Mouse (Mus musculus) CD4-positive, CD25-positive, alpha-beta regulatory T cell, adult 2 months (primary cell): ENCODE measurements around the gene Krt78.
"Not testable (repeated sequence)": the region's sequence is repeated elsewhere in the genome, so short reads cannot be mapped to it uniquely, and the experiment has no call there.

Experiments used
- DNase-seq: peaks from one replicate; pipeline ENCODE4 v3.0.0-alpha.2; 2012; ENCODE audit warnings: low read depth, low spot score

The Krt78 gene

DNA sequence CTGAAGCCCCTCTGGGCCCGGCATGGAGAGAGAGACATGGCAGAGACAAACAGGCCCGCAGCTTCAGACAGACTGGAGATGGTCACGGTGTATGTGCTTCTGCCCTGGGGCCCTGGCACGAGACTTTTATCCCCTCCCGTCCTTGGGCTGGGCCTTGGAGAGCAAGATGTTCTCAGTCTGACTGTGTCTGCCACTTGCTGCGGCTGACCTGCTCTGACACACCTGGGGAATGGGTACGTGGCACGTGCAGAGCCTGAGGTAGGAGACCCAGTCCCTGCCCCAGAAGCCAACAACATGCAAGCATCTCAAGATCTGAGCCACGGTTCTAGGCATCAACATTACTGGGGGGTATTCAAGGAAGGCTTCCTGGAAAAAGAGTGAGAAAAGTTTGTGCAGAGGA lies at the start of gene Krt78:
Gene Krt78 (minus strand): TSS at position 101 of the 400 bp plus-strand sequence.
- no peak for DNase-seq

DNA sequence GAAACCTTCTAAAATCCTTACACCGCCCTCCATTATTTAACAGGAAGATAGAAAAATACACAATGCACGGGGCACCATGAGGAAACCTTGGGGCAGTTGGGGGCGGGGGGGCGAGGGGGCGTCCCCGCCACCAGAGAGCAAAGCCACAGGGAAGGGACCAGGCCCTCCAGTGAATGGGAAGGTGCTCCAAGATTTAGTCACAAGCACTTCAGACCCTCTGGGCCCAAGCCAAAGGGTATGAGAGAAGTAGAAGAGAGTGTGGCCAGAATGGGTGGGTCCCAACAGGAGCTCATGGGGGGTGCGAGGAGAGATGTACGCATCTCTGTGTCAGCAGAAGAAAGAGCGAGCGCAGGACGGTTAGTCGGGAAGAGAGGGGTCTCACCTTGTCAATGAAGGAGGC lies 49.4 kb upstream of the Krt78 start:
- DNase-seq, result no peak

DNA sequence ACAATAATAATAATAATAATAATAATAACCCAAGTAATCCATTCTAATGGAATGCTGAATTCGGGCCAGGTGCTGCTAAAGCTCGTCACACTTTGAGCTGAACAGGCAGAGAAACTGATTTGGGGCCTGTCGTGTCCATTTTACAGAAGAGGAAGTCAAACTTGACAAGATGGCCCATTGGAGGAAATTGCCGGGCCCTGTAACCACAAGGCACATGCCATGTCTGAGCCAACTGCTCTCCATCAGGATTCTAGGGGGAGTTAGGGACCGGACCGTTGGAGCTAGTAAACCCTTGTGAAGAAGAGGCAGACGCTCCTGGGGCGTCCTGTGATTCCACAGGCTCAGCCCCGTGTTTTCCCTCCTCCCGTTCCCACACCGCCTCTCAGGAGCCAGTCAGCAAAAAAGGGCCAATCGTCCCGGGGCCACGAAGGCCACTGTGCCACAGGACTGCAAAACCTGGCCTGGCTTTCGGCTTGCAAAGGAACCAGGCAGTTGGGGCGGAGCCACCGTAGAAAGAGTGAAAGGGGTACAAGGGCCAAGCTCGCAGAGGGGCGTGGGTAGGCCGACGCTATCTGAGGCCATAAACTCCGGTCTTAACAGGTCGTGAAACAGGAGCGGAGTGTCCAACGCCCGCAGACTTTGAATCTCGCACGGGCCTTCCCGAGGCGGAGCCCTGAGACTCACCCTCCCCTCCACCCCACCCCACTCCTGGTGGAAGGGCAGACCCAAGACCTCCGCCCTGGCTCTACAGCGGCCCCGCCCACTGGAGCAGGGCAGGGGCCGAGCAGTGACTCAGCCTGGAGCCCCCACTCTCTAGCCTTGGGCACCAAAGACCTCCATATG lies 48.8 kb upstream of the Krt78 start:
- DNase-seq, result no peak

DNA sequence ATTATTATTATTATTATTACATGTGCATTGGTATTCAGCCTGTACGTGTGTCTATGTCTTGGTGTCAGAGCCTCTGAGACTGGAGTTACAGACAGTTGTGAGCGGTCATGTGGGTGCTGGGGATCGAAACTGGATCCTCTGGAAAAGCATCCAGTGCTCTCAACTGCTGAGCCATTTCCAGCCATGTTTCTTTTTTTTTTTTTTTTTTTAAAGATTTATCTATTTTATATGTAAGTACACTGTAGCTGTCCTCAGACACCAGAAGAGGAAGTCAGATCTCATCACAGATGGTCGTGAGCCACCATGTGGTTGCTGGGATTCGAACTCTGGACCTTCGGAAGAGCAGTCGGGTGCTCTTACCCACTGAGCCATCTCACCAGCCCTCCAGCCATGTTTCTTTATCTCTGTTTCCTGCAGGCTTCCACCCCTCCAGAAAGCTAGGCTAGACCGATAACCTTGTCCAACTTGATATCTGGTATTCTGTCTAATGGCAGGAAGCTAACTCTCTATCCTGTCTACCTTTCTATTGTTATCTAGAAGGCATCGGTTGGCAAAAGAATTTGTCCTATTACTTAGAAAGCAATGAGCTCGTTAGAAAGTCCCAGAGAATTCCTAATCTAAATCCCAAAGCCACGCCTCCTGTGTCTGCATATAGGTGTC lies 45.7 kb upstream of the Krt78 start:
- no peak for DNase-seq

DNA sequence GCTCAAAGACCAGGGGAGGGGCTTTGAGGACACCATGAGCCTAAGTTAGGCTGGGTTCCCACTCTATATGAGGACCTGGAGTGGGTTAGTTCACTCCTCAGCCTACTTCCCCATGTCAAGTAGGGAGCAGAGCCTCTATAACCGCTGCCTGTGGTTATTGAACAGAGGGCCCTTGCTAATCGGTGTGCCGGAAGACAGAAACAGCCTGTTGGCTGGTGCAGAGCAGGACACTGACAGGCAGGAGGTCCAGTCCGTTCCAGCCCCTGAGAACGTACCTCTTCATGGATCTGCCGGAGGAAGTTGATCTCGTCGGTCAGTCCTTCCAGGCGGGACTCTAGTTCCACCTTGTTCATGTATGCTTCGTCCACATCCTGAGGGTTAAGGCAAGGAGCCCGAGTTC lies 45.1 kb upstream of the Krt78 start:
- DNase-seq, result no peak

DNA sequence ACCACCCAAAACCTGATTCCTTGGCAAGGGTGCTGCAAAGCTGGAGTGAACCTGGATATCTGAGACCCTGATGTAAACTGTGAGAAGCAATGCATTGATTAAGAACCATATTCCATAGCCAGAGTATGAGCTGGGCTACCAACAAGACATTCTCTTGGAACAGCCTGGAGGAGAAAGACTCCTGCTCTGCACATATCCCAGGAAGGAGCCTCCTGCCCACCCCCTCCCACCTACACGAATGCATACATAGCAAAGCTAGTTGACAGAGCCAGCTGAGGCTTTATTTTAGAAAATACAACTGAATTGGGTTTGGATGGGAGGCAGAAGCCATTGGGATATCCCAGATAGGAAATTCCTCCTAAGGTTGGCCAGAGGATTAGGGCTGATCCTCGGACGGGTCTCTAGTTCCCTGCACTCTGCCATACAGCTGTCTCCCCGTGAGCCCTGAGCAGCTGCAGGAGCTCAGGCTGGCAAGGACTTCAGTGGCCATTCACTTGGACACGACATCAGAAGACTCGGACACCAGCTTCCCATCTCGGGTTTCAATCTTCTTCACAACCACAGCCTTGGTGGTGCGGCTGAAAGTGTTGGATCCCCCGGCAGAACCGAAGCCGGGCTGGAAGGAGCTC lies 42.5 kb upstream of the Krt78 start:
- not testable (repeated sequence) for DNase-seq

DNA sequence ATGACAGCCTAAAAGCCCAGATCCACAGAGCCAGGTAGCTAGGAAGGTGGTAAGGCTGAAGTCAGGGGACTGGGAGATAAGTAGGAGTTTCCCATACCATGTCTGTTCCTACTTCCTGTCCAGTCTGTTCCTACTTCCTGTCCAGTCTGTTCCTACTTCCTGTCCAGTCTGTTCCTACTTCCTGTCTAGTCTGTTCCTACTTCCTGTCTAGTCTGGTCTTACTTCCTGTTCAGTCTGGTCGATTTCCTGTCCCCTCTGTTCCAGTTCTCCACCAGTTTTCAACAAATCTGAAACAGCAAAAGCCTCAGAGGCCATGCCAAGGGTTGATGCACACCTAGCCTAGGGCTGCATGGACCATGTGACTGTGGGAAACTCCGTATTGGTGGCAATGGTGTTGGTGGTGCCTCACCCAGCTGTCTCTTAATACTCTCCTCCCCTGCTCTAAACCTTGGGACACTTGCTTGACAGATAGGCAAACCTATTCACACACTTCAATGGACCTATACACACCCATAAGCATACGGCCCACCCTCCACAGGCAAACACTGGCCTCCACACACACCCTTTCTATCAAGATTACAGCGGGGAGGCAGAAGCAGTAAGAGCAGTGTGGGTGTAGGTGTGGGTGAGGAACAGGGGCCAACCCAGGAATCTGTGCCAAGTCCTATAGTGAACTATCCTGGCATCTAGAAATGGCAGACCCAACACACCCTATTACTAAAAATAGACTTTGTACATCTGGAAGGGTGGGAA lies 41.6 kb upstream of the Krt78 start:
- peak; percentile 25 for DNase-seq

DNA sequence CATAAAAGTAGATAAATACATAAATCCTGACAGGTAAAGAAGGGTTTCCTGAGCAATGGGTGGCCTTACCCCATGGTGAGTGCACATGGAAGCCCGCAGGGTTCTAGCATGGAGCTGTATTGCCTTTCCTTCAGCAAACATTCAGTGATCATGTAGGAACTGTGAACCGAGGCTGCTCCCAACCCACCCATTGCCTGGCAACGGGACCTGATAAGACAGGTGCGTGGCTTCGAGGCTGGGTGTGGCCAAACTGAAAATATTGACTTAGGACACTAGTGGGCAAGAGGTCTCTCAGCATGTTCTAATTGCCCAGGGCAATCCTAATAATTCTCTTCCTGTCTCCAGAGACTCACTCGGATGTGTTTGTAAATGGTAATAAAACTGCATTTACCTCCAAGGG lies 40.3 kb upstream of the Krt78 start:
- no peak for DNase-seq

DNA sequence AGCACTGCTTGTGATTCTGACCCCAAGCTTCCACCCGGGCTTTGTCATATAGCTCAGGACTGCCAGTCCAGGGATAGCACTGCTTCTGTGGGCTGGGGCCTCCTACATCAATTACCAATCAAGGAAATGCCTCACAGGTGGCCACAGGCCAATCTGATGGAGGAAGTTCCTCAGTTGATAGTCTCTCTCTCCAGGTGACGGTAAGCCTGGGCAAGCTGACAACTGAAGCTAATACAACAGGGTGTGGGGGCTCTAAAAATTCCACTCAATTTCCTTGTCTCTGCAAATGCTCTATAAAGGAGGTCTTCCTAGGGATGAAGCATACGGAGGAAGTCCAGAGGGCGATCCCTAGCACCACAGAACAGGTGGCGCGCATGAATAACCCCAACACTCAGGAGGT lies 36.9 kb upstream of the Krt78 start:
- DNase-seq, result no peak

DNA sequence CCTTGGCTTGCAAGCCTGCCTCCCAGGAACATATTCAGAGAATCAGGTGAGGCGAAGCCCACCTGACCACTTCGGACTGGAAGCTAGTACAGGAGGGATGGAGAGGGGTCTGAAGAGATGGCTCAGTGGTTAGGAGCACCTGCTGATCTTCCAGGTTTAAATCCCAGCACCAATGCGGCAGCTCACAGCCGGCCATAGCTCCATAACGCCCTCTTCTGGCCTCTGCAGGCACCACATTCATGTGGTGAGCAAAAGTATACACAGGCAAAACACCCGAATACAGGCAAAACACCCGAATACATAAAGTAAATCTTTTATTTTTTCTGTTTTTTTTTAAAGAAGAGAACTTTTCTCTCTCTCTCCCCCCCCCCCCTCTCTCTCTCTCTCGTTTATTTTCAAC lies 34.6 kb upstream of the Krt78 start:
- no peak for DNase-seq

DNA sequence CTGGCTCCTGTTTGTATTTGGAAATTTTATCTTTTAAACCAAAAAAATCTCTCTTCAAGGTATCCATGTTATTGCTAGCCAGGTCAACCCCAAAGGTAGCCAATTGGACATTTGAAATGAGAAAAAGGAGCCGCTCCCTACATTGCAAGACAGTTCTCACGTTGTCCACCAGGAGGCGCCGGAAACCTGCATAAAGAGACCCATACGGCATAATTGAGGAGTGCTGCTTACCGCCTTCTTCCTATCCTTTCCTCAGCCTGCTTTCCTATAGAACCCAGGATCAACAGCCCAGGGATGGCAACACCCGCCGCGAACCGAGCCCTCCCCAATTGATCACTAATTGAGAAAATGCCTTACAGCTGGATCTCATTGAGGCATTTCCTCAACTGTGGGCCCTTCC lies 34.0 kb upstream of the Krt78 start:
- peak; percentile 88 for DNase-seq

DNA sequence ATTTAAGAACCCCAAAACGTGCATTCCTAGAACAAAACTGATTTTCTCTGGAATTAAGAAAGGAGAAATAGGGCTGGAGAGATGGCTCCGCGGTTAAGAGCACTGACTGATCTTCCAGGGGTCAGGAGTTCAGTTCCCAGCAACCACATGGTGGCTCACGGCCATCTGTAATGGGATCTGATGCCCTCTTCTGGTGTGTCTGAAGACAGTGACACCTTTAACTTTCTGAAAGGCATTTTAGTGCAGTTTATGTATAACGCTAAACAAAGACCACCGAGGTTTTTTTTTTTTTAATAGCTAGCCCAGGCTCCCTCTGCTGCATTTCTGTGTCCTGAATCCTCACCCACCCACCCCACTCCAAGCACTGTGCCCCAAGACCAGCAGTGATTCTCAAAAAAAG lies 30.7 kb upstream of the Krt78 start:
- no peak for DNase-seq

DNA sequence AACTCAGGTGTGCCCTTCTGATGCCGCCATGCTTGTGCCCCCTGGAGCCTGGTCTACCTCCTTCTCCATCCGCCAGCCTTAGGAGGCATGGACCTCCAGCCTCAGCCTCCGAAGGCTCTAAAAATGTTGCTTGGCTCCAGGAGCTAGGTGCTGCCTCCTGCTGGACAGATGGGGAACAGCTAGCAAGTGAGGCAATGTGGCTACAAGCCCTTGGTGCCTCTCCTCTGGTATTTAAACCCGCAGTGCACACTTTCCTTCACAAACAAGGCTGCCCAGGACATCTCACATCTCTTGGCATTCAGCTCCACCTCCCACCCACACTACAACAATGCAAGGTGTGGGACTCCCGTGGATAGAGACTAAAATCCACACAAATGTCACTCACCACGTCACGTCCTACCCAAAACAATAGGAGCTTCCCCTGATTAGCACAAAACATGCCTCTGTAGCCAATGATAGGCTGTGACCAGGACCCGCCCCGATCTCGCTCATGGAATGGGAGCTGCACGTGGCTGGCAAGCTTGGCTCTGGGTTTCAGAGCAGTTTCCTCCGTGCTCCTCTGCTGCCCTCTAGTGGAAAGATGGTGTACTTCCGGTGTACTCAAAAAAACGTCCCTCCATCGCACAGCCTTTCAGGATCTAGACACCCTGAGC lies 30.0 kb upstream of the Krt78 start:
- DNase-seq, result peak; percentile 92

DNA sequence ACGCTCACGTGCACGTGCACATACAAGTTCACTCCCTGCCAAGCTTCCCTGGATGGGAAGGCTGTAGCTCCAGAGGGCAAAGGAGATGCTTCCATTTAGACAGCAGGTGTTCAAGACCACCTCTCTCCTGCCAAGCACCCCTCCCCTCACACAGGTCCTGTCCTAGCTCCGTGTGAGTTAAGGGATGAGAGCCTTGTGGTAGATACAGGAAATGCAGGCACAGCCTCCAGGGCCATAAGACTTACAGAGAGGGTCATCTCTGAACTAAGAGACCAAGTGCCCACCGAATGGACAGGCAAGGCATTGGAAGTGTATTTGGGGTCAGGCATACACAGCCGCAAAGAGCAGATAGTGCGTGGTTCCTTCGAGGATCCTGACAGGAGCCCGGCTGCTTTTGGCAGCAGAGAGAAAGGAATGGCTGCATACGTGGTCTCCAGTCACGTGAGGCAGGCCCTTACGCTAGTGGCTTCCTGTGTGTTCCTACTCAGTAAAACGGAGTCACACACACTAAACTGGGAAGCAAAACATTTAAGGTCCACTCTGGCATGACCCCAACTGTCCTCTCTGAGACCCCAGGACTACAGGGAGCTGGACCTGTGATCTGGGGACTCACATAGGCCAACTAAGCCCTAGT lies 29.3 kb upstream of the Krt78 start:
- peak; percentile 19 for DNase-seq

DNA sequence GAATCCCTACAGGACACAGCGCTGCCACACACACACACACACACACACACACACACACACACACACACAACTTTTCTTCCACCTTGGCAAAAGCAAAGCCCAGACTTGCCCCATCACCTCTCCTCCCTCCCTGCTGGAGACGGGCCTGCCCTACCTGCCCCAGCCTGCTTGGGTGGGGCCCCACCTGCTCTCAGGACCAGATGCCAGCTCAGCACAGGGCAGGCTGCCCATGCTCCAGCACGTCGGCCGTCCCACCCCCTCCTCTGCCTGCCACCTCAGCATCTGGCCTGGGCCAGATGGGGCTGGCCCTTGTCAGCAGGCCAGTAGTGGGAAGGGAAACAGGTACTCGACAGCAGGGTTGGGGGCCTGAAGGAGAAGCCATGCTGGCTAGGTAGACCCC lies 26.8 kb upstream of the Krt78 start:
- no peak for DNase-seq

DNA sequence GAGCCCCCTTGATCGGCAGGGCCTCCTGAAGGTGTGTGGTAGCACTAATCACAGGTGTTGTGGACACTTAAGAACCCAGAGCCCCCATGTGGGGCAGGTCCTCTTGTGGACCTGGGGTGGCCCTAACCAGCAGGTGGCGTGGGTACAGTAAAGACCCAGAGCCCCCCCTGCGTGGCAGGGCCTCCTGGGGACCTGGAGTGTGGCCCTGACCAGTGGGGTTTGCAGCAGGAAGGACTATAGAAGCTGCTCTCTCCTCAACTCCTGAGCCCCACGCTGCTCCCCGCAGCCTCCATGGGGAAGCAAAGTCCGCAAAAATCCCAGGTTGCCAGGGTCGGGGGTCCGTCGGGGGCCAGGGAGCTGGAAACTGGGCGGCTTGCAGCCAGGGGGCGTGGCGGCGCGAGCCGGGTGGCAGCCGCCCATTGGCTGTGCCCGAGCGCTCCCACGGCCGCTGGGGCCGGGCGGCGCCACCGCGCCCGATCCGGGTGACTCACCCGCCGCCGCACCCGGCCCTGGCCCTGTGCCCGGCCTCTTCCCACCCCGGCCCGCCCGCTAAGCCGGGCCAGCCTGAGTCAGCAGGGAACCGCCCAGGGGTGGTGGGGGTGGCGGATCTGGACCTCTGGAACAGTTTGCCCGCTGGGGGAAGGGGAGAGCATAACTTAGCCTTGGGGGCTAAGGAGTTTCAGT lies 23.1 kb upstream of the Krt78 start:
- DNase-seq, result peak; percentile 72

DNA sequence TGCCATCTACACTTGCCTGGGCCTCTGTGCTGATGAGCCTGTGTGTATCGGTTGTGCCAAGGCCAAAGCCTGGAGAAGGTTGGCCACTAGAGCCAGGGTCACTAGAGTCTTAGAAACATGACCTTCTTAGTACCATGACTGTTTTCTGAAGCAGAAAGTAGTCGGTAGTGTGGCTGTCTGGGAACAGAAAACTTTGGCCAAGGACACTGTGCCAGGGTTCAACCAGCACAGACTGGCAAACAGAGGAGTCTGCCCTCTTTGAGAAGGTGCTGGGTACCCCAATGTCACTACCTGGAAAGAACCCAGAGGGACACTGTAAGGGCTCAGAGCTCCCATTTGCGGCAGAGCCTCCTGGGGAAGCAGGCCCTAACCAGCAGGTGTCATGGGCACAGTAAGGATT lies 22.6 kb upstream of the Krt78 start:
- no peak for DNase-seq

DNA sequence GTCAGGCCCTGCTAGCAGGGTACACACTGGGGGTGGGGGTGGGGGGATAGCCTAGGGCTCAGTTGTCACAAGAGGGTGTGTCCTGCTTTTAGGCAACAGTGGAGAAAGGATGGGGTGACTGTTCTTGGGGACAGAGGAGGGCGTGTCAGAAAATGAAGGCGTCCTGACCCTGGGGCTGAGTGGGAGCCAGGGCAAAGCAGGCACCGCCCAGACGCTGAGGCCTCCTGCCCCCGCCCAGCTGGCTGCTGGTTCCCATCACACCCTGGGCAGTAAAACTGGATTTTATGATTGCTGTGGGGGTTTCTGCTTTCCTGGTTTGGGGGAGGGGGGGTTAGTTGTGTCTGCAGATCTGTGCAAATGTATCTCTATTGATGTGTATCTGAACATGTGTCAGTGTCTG lies 21.9 kb upstream of the Krt78 start:
- no peak for DNase-seq

DNA sequence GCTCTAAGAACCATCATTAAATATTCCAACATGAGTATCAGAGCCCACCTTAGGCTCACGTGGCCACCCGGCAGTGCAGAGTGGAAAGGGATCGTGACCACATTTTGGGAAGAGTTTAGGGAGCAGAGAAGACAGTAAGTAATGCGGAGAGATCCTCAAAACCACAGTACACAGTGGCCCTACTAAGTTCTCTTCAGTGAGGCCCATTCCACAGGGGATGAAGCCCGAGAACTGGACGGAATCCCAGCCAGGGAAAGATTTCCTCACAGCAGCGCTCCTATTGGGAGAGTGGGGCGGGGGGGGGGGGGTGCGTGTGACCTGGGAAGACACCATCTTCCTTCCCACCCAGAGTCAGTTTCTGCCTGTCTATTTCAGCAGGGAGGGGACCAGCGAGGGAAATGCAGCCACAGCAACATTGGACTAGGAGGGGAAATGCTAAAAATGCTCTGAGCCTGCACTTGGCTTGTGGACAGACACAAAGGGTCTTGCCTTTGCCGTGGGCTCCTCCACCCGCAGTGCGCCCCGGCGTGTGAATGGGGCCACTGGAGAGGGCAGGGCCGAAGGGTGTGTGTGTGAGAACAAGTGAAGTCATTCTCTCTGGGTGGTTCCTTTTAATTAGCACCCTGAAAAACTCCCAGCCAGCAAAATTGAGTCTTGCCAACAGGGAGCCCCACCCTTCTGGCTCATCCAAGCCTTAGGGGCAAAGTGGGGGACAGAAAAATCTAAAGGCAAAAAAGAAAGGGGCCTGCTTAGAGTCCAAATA lies 20.2 kb upstream of the Krt78 start:
- DNase-seq, result no peak
